Mouse (Mus musculus): ENCODE measurements at regions not wholly inside any gene's neighbourhood (a gene's known extent, or its start where the extent isn't known, plus 50 kb on each side); places are given as distances from the start of the nearest gene placed in this dataset.

DNA sequence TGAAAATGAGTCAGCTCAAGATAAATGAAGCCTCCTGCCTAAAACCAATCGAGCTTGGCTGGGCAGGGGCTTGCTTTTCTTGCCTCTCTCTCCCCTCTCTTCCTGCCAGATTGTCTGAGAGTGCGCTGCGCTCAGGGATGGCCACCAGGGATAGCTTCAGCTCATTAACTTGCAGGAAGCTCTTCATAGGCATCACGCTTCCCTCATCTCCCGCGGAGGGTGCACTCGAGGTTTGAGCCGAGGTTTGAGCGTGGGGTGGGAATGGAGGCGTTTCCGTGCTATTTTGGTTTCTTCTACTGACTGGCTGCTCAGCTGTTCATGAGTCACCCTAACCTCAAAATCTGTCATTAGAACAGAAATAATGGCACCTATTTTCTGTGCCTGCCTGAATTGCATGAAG is 227.7 kb downstream of the Spry2 start:
- WGBS = 55% methylated on average over 11 of the region's 11 CpGs
- H3K27me3 ChIP-seq = no peaks in the 10 kb centered on the region

DNA sequence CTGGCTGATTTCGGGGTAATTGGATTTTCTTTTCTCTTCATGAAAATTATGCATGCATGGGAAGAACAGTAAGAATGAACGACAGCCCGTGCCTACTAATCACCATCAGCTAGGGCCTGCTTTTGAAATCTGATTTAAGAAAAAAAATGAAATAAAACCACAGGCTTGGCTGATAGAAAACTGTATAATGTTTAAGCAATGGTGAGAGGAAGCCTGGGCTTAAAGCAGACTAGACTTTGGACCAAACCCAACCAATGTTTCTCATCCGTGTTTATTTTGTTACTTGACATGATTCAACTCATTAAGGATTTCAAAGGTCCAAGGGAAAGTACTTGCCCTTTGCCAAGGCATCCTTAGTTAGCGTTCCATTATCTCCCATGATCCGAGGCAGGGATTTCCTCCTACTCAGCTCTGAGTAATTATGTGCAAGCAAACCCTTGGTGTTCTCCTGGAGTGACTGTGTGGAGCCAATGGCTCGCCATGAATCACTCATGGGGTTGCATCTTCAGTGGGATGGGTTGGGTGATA is 231.9 kb downstream of the Spry2 start:
- Histone ChIP-seq H3K27ac (no peak overlapping the region), H3K9me3 (no peaks in the 10 kb centered on the region), H3K4me1 (replicated peaks) (no peaks in the 10 kb centered on the region; the same call in none of the 2 replicates), H3K27me3 (no peaks in the 10 kb centered on the region), H3K4me2 (no peak overlapping the region), H3K36me3 (no peaks in the 10 kb centered on the region), H3K4me3 (replicated peaks) (no peak overlapping the region), H3K9ac (replicated peaks) (no peak overlapping the region)
- no peak for ATAC-seq (ENCODE audit: insufficient number of reproducible peaks, insufficient read depth, low FRiP score, low TSS enrichment, low read depth)
- WGBS = 87% methylated on average over 7 of the region's 7 CpGs

More for the DNA sequence above, 227.7 kb downstream of the Spry2 start:
- Histone ChIP-seq H3K4me2 (peak overlapping the region; percentile 4; the same call in 1 of the 2 replicates), H3K9ac (replicated peaks) (no peak overlapping the region), H3K4me1 (replicated peaks) (no peaks in the 10 kb centered on the region), H3K9me3 (no peaks in the 10 kb centered on the region), H3K4me3 (replicated peaks) (no peak overlapping the region), H3K27ac (no peak overlapping the region), H3K36me3 (no peaks in the 10 kb centered on the region)
- no peak for ATAC-seq (ENCODE audit: insufficient number of reproducible peaks, insufficient read depth, low FRiP score, low TSS enrichment, low read depth)

DNA sequence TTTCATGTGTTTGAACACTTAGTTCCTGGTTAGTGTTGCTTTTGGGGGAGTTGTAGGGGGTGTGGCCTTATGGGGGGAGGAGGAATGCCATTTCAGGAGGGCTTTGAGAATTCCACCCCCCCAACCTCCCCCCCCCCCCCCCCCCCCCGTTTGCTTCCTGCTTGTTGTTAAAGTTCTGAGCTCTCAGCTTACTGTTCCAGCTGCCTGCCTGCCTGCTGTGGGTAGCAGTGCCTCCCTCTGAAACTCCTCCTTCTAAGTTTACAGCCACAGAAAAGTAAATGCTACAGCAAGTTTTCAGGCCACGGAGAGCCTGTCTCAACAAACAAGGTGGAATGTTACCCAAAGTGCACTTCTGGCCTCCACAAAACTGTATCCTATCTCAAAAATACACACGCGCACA is 233.1 kb downstream of the Spry2 start:
- Histone ChIP-seq H3K36me3 (no peaks in the 10 kb centered on the region), H3K27ac (no peak overlapping the region), H3K4me3 (replicated peaks) (no peak overlapping the region), H3K4me2 (no peak overlapping the region), H3K4me1 (replicated peaks) (no peaks in the 10 kb centered on the region; the same call in none of the 2 replicates), H3K27me3 (no peaks in the 10 kb centered on the region), H3K9ac (replicated peaks) (no peak overlapping the region), H3K9me3 (no peaks in the 10 kb centered on the region)
- 54% methylated on average over 4 of the region's 4 CpGs for WGBS
- ATAC-seq (ENCODE audit: insufficient number of reproducible peaks, insufficient read depth, low FRiP score, low TSS enrichment, low read depth) = no peak

DNA sequence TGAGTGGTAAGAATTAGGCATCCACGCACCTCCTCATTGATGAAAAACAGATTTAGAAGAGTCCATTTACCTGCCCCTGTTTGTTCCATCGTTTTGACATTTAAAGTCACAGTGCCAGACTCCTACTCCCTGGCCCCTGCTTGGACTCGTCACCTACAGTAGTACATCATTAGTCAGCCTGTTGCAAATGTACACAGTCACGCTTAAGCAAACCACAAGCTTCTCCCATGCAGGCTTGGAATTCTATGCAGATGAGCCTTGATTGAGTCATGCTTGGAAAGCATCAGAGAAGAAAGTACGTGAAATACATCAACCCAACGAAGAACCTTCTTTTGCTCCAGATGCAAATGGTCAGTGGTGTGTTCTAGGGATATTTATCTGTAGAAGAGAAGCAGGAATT is 233.8 kb downstream of the Spry2 start:
- Histone ChIP-seq H3K4me3 (replicated peaks) (no peak overlapping the region), H3K9ac (replicated peaks) (no peak overlapping the region), H3K9me3 (no peaks in the 10 kb centered on the region), H3K27me3 (no peaks in the 10 kb centered on the region), H3K4me1 (replicated peaks) (no peaks in the 10 kb centered on the region; the same call in none of the 2 replicates), H3K27ac (no peak overlapping the region), H3K4me2 (no peak overlapping the region), H3K36me3 (no peaks in the 10 kb centered on the region)
- ATAC-seq (ENCODE audit: insufficient number of reproducible peaks, insufficient read depth, low FRiP score, low TSS enrichment, low read depth) = no peak
- WGBS = 71% methylated on average over 6 of the region's 6 CpGs

DNA sequence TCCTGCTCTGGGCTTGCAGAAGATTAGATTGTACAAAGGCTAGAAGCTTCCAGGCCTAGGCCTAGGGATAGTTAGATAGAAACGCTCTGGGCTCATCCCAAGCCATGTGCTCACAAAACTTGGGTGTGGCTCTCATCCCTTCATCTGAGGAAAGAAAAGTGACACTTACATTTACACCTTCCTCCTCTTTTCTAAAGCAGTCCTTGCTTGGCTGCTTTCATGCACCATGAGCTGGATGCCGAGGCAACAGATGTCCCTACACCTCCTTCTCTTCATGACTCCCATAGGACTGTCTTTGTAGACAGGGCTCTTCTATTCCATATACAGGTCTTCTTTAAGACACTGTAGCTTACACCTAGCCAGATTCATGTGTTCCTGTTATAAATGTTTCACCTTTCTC is 238.3 kb downstream of the Spry2 start:
- Histone ChIP-seq H3K9ac (replicated peaks) (no peak overlapping the region), H3K4me2 (no peak overlapping the region)
- ATAC-seq (ENCODE audit: insufficient number of reproducible peaks, insufficient read depth, low FRiP score, low TSS enrichment, low read depth) = no peak

DNA sequence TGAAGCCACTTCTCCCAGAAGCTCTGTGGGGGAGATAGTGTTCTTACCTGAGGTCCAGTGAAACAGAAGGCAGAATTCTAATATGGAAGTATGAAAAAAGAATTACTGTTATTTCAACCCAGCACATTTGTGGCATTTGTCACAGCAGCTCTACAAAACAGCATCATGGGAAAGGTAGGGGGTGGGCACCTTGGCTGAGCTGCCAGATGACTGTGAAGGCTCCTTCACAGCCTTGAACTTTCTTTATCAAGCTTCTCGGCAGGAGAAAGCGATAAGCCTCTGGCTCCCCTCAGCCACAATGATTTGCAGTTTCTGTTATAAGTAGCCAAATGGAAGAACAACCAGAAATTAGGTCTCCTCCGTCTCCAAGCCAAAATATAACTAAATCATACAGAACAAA is 249.5 kb downstream of the Spry2 start:
- ATAC-seq (ENCODE audit: insufficient number of reproducible peaks, insufficient read depth, low FRiP score, low TSS enrichment, low read depth) = no peak
- peaks cover 3% of the 10 kb centered on the region; the same call in 1 of the 2 replicates for H3K4me1 ChIP-seq (replicated peaks)
- no peak overlapping the region for H3K4me3 ChIP-seq (replicated peaks)
- no peak overlapping the region for H3K27ac ChIP-seq
- H3K27me3 ChIP-seq = no peaks in the 10 kb centered on the region
- H3K4me2 ChIP-seq = no peak overlapping the region
- H3K9me3 ChIP-seq = no peaks in the 10 kb centered on the region; the same call in 1 of the 2 replicates
- WGBS = 81% methylated on average over 3 of the region's 3 CpGs
- no peak overlapping the region for H3K9ac ChIP-seq (replicated peaks)
- no peaks in the 10 kb centered on the region for H3K36me3 ChIP-seq

More for the DNA sequence above, 238.3 kb downstream of the Spry2 start:
- 84% methylated on average over 2 of the region's 2 CpGs for WGBS
- Histone ChIP-seq H3K27ac (no peak overlapping the region), H3K36me3 (no peaks in the 10 kb centered on the region), H3K9me3 (no peaks in the 10 kb centered on the region), H3K4me3 (replicated peaks) (no peak overlapping the region), H3K4me1 (replicated peaks) (no peaks in the 10 kb centered on the region; the same call in 1 of the 2 replicates), H3K27me3 (no peaks in the 10 kb centered on the region)

DNA sequence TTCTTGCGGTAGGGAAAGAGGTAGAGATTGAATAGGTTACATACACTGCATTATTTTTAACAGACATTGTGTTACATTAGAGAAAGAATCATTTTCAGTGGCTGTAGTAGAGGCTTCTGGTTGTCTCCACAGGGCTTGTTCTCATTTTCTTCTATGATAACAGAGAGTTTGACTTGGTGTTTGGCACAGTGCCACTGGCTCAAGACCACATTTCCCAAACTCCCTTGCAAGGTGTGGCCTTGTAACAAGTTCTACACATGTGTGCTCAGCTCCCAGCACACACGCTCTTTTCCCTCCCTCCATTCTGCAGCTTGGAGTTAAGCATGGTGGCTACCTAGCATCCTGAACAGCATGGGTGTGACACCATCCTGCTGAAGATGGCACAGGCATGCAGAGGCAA is 252.2 kb downstream of the Spry2 start:
- no peak overlapping the region for H3K27ac ChIP-seq
- H3K9me3 ChIP-seq = no peaks in the 10 kb centered on the region
- ATAC-seq (ENCODE audit: insufficient number of reproducible peaks, insufficient read depth, low FRiP score, low TSS enrichment, low read depth) = no peak
- no peaks in the 10 kb centered on the region for H3K27me3 ChIP-seq
- WGBS = 78% methylated on average over 2 of the region's 2 CpGs
- no peak overlapping the region for H3K9ac ChIP-seq (replicated peaks)
- no peaks in the 10 kb centered on the region for H3K36me3 ChIP-seq
- H3K4me2 ChIP-seq = no peak overlapping the region
- peaks cover 3% of the 10 kb centered on the region; the same call in 1 of the 2 replicates for H3K4me1 ChIP-seq (replicated peaks)
- H3K4me3 ChIP-seq (replicated peaks) = no peak overlapping the region

DNA sequence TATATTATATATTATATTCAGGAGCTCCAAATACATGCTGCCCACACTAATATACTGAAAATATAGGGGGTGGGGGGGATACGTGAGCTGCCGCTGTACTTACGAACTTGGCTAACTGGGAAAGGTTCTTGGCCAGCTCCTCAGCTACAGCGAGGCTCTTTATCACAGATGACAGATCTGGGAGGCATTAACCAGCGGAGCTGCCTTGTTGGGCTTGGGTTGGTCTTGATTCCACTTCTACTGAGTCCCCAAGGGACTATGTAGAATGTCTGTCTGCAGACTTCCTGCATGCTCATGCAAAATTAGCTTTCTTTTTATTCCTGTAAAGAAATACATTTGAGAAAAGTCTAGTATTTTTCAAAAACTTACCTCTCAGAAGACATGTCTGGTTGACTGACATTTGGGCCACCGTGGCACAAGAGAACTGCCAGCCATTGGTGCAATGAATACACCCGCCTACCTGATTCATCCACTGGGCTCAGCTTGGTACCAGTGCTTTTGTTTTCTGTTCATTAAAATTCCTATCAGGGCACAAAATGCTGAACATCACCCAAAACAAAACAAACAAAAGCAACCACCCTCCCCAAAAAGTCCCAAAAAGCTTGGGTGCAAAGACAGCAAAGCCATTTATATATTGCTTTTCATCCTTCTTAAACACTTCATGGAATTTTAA is 253.2 kb downstream of the Spry2 start:
- H3K9ac ChIP-seq (replicated peaks) = no peak overlapping the region
- 93% methylated on average over 7 of the region's 7 CpGs for WGBS
- H3K4me2 ChIP-seq = no peak overlapping the region

DNA sequence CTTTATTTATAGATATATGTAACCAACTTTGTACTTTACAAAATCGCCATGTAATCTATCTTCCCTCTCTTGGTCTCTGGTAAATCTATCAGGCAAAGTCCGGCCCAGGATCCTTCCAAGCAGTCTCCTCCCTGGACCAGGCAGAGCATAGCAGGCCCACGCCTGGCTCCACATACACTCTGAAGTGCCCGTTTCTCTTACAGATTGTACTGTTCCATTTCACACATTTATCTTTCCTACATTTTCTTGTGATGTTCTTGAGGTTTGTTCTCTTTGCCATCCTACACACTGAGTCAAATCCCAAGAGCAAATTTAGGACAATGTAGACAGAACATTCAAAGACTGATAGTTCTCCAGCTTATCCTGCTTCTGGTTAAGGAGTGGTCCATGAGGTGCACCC is 264.3 kb downstream of the Spry2 start:
- H3K4me3 ChIP-seq (replicated peaks) = no peak overlapping the region
- H3K9ac ChIP-seq (replicated peaks) = no peak overlapping the region
- H3K27me3 ChIP-seq = no peaks in the 10 kb centered on the region
- H3K9me3 ChIP-seq = no peaks in the 10 kb centered on the region
- 0 out of 2 replicates have a peak, but pooled peaks cover 12% of the 10 kb centered on the region for H3K4me1 ChIP-seq (replicated peaks)
- H3K36me3 ChIP-seq = no peaks in the 10 kb centered on the region
- ATAC-seq (ENCODE audit: insufficient number of reproducible peaks, insufficient read depth, low FRiP score, low TSS enrichment, low read depth) = no peak
- no peak overlapping the region for H3K27ac ChIP-seq
- H3K4me2 ChIP-seq = no peak overlapping the region
- WGBS = 94% methylated on average over 4 of the region's 4 CpGs

More for the DNA sequence above, 253.2 kb downstream of the Spry2 start:
- no peak for ATAC-seq (ENCODE audit: insufficient number of reproducible peaks, insufficient read depth, low FRiP score, low TSS enrichment, low read depth)
- Histone ChIP-seq H3K27me3 (no peaks in the 10 kb centered on the region), H3K4me1 (replicated peaks) (peaks cover 3% of the 10 kb centered on the region; the same call in 1 of the 2 replicates), H3K4me3 (replicated peaks) (no peak overlapping the region), H3K27ac (no peak overlapping the region), H3K9me3 (no peaks in the 10 kb centered on the region), H3K36me3 (no peaks in the 10 kb centered on the region)

DNA sequence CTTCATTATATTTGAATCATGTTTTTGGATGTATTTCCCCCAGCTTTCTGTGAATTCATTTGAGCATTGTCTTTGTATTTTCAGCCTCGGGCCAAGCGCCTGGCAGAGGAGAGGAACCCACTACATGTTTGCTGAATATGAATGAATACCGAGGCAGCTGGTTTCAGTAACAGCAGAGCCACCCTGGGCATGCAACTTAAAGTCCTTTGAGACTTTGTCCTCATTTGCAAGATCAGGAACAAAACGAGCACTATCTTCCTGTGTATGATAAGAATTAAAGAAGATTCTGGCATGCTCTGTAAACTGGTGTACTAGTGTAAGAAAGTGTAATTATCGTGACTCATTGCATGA is 265.0 kb downstream of the Spry2 start:
- Histone ChIP-seq H3K36me3 (no peaks in the 10 kb centered on the region), H3K27me3 (no peaks in the 10 kb centered on the region), H3K4me2 (no peak overlapping the region), H3K27ac (no peak overlapping the region), H3K9me3 (no peaks in the 10 kb centered on the region), H3K4me1 (replicated peaks) (0 out of 2 replicates have a peak, but pooled peaks cover 12% of the 10 kb centered on the region), H3K4me3 (replicated peaks) (no peak overlapping the region), H3K9ac (replicated peaks) (no peak overlapping the region)
- 89% methylated on average over 5 of the region's 5 CpGs for WGBS
- no peak for ATAC-seq (ENCODE audit: insufficient number of reproducible peaks, insufficient read depth, low FRiP score, low TSS enrichment, low read depth)

DNA sequence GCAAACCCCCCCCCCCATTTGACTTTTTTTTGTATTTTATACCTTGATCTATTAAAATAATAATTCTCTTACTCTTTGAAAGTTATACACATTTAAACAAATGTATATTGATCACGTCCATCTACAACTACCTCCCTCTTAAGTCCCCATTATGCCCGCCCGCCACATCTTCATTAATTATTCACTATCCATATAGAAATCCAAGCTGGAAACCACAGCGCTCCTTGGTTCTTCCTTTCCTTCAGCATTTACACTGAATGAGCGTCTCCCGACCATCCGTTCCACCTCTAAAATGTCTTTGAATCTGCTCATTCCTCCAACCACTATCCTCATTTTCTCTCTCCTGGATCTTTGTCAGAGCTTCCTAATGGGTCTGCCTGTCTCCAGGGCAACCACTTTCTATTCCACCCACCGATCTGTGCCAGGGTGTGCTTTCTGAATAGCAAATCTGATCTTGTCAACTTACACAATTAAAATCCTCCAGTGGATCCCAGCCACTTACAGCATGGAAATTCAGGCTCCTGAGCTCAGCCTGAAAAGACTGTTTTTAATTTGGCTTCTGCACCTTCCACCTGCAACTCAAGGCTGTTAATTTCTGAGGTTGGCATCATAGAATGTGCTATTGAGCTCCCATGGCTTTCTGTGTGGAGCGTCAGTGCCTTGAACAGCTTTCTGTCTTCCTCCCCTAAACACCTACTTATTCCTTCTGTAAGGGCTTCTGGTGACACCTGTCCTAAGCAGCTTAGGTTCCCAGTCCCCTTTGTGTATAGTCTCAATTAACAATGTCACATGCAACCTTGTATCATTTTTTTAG is 265.5 kb downstream of the Spry2 start:
- H3K27me3 ChIP-seq = no peaks in the 10 kb centered on the region
- 0 out of 2 replicates have a peak, but pooled peaks cover 12% of the 10 kb centered on the region for H3K4me1 ChIP-seq (replicated peaks)
- H3K36me3 ChIP-seq = no peaks in the 10 kb centered on the region
- no peak overlapping the region for H3K4me2 ChIP-seq
- no peak overlapping the region for H3K9ac ChIP-seq (replicated peaks)
- no peak overlapping the region for H3K4me3 ChIP-seq (replicated peaks)
- 89% methylated on average over 9 of the region's 9 CpGs for WGBS
- ATAC-seq (ENCODE audit: insufficient number of reproducible peaks, insufficient read depth, low FRiP score, low TSS enrichment, low read depth) = no peak
- no peaks in the 10 kb centered on the region for H3K9me3 ChIP-seq
- H3K27ac ChIP-seq = no peak overlapping the region

Data from limb, embryonic 12.5 days (tissue).